Mouse (Mus musculus): ENCODE measurements around the gene Ciita. TPM values are rescaled to one million over a fixed set of nuclear protein-coding genes. Genes with fewer than 3 reads are reported as not detected.

Ciita gene
- polyA plus RNA-seq, 1 experiment from 2014 or later = 0.67 TPM

GRCm38 (mm10) chr16:10448931-10449330 is 30.9 kb upstream of the Ciita start:
- no peak for ATAC-seq
- Histone ChIP-seq H3K9me3 (no peaks in the 10 kb centered on the region), H3K4me2 (replicated peaks) (no peak overlapping the region), H3K36me3 (no peaks in the 10 kb centered on the region; the same call in 1 of the 2 replicates), H3K9ac (replicated peaks) (no peak overlapping the region), H3K4me3 (replicated peaks) (no peak overlapping the region), H3K4me1 (replicated peaks) (peaks cover 34% of the 10 kb centered on the region), H3K27ac (no peak overlapping the region), H3K27me3 (no peaks in the 10 kb centered on the region)
- WGBS = 88% methylated on average over 9 of the region's 9 CpGs

- H3K4me3 ChIP-seq (replicated peaks) = no peak overlapping the region
- H3K27me3 ChIP-seq = no peaks in the 10 kb centered on the region
- no peak overlapping the region for H3K9ac ChIP-seq (replicated peaks)
- 71% methylated on average over 2 of the region's 2 CpGs for WGBS
- no peaks in the 10 kb centered on the region for H3K36me3 ChIP-seq
- H3K27ac ChIP-seq = no peak overlapping the region
- H3K4me1 ChIP-seq (replicated peaks) = peaks cover 8% of the 10 kb centered on the region
- no peak overlapping the region for H3K4me2 ChIP-seq (replicated peaks)
- no peaks in the 10 kb centered on the region for H3K9me3 ChIP-seq
- no peak for ATAC-seq
These were observed 28.0 kb upstream of the Ciita start for GRCm38 (mm10) chr16:10451906-10452305.

GRCm38 (mm10) chr16:10452445-10452896 is 27.4 kb upstream of the Ciita start:
- Histone ChIP-seq H3K9ac (replicated peaks) (no peak overlapping the region), H3K4me3 (replicated peaks) (no peak overlapping the region), H3K27ac (no peak overlapping the region), H3K4me2 (replicated peaks) (no peak overlapping the region), H3K36me3 (no peaks in the 10 kb centered on the region), H3K27me3 (no peaks in the 10 kb centered on the region), H3K4me1 (replicated peaks) (peaks cover 6% of the 10 kb centered on the region), H3K9me3 (no peaks in the 10 kb centered on the region)
- WGBS = 81% methylated on average over 8 of the region's 8 CpGs
- 0 out of 2 replicates have a peak, but pooled peaks have one; percentile 28 for ATAC-seq

GRCm38 (mm10) chr16:10453872-10454582 is 25.8 kb upstream of the Ciita start:
- Histone ChIP-seq H3K9me3 (no peaks in the 10 kb centered on the region), H3K27me3 (no peaks in the 10 kb centered on the region), H3K4me1 (replicated peaks) (no peaks in the 10 kb centered on the region), H3K36me3 (no peaks in the 10 kb centered on the region), H3K27ac (no peak overlapping the region), H3K9ac (replicated peaks) (no peak overlapping the region), H3K4me2 (replicated peaks) (no peak overlapping the region), H3K4me3 (replicated peaks) (no peak overlapping the region)
- no peak for ATAC-seq
- WGBS = 85% methylated on average over 6 of the region's 6 CpGs

GRCm38 (mm10) chr16:10454583-10454974 is 25.3 kb upstream of the Ciita start:
- H3K4me3 ChIP-seq (replicated peaks) = no peak overlapping the region
- no peaks in the 10 kb centered on the region for H3K27me3 ChIP-seq
- H3K27ac ChIP-seq = no peak overlapping the region
- no peaks in the 10 kb centered on the region for H3K9me3 ChIP-seq
- no peaks in the 10 kb centered on the region for H3K36me3 ChIP-seq
- 71% methylated on average over 3 of the region's 3 CpGs for WGBS
- H3K4me1 ChIP-seq (replicated peaks) = no peaks in the 10 kb centered on the region
- H3K9ac ChIP-seq (replicated peaks) = no peak overlapping the region
- H3K4me2 ChIP-seq (replicated peaks) = no peak overlapping the region
- ATAC-seq = no peak

GRCm38 (mm10) chr16:10460188-10460587 is 19.7 kb upstream of the Ciita start:
- H3K36me3 ChIP-seq = no peaks in the 10 kb centered on the region

GRCm38 (mm10) chr16:10461178-10461577 is 18.7 kb upstream of the Ciita start:
- Histone ChIP-seq H3K4me1 (replicated peaks) (no peaks in the 10 kb centered on the region), H3K9ac (replicated peaks) (no peak overlapping the region), H3K27ac (no peak overlapping the region), H3K4me3 (replicated peaks) (no peak overlapping the region), H3K27me3 (no peaks in the 10 kb centered on the region), H3K36me3 (no peaks in the 10 kb centered on the region), H3K4me2 (replicated peaks) (no peak overlapping the region), H3K9me3 (no peaks in the 10 kb centered on the region)
- no peak for ATAC-seq
- WGBS = 82% methylated on average over 2 of the region's 2 CpGs

More at GRCm38 (mm10) chr16:10460188-10460587, 19.7 kb upstream of the Ciita start:
- Histone ChIP-seq H3K4me2 (replicated peaks) (no peak overlapping the region), H3K9ac (replicated peaks) (no peak overlapping the region), H3K4me3 (replicated peaks) (no peak overlapping the region), H3K9me3 (no peaks in the 10 kb centered on the region), H3K27me3 (no peaks in the 10 kb centered on the region), H3K4me1 (replicated peaks) (no peaks in the 10 kb centered on the region), H3K27ac (no peak overlapping the region)
- ATAC-seq = no peak
- WGBS = 70% methylated on average over 2 of the region's 2 CpGs

GRCm38 (mm10) chr16:10465011-10465681 is 14.7 kb upstream of the Ciita start:
- ATAC-seq = no peak
- no peak overlapping the region for H3K4me2 ChIP-seq (replicated peaks)
- no peaks in the 10 kb centered on the region for H3K36me3 ChIP-seq
- H3K9ac ChIP-seq (replicated peaks) = no peak overlapping the region
- no peaks in the 10 kb centered on the region for H3K9me3 ChIP-seq
- no peaks in the 10 kb centered on the region for H3K27me3 ChIP-seq
- no peak overlapping the region for H3K27ac ChIP-seq
- no peak overlapping the region for H3K4me3 ChIP-seq (replicated peaks)
- WGBS = 44% methylated on average over 4 of the region's 4 CpGs
- H3K4me1 ChIP-seq (replicated peaks) = no peaks in the 10 kb centered on the region

- H3K9me3 ChIP-seq = no peaks in the 10 kb centered on the region
- no peak overlapping the region for H3K4me2 ChIP-seq (replicated peaks)
- H3K4me1 ChIP-seq (replicated peaks) = no peaks in the 10 kb centered on the region
- no peak overlapping the region for H3K9ac ChIP-seq (replicated peaks)
- no peak overlapping the region for H3K27ac ChIP-seq
- no peaks in the 10 kb centered on the region for H3K36me3 ChIP-seq
- H3K4me3 ChIP-seq (replicated peaks) = no peak overlapping the region
- ATAC-seq = no peak
- WGBS = 39% methylated on average over 11 of the region's 11 CpGs
- no peaks in the 10 kb centered on the region for H3K27me3 ChIP-seq
These were observed 12.3 kb upstream of the Ciita start for GRCm38 (mm10) chr16:10467391-10468107.

GRCm38 (mm10) chr16:10468201-10468600 is 11.7 kb upstream of the Ciita start:
- H3K27me3 ChIP-seq = no peaks in the 10 kb centered on the region
- no peak for ATAC-seq

GRCm38 (mm10) chr16:10471950-10472349 is 7.9 kb upstream of the Ciita start:
- no peak overlapping the region for H3K4me3 ChIP-seq (replicated peaks)
- no peaks in the 10 kb centered on the region for H3K9me3 ChIP-seq
- H3K36me3 ChIP-seq = no peaks in the 10 kb centered on the region
- no peaks in the 10 kb centered on the region for H3K27me3 ChIP-seq
- no peak overlapping the region for H3K4me2 ChIP-seq (replicated peaks)
- WGBS = 93% methylated on average over 3 of the region's 3 CpGs
- no peak overlapping the region for H3K27ac ChIP-seq
- H3K4me1 ChIP-seq (replicated peaks) = no peaks in the 10 kb centered on the region
- no peak for ATAC-seq
- H3K9ac ChIP-seq (replicated peaks) = no peak overlapping the region

More at GRCm38 (mm10) chr16:10468201-10468600, 11.7 kb upstream of the Ciita start:
- 50% methylated on average over 1 of the region's 1 CpGs for WGBS
- Histone ChIP-seq H3K9me3 (no peaks in the 10 kb centered on the region), H3K4me2 (replicated peaks) (no peak overlapping the region), H3K9ac (replicated peaks) (no peak overlapping the region), H3K27ac (no peak overlapping the region), H3K36me3 (no peaks in the 10 kb centered on the region), H3K4me1 (replicated peaks) (no peaks in the 10 kb centered on the region), H3K4me3 (replicated peaks) (no peak overlapping the region)

GRCm38 (mm10) chr16:10474956-10475355 is 4.9 kb upstream of the Ciita start:
- Histone ChIP-seq H3K4me3 (replicated peaks) (no peak overlapping the region), H3K9ac (replicated peaks) (no peak overlapping the region), H3K4me2 (replicated peaks) (no peak overlapping the region), H3K27me3 (no peaks in the 10 kb centered on the region), H3K9me3 (no peaks in the 10 kb centered on the region), H3K36me3 (no peaks in the 10 kb centered on the region), H3K4me1 (replicated peaks) (no peaks in the 10 kb centered on the region), H3K27ac (no peak overlapping the region)
- no peak for ATAC-seq
- WGBS = 81% methylated on average over 3 of the region's 3 CpGs
